Mouse (Mus musculus) kidney, adult 18-20 months (tissue): Measurements from ENCODE around the gene Gripap1.
"Not testable (repeated sequence)": the region's sequence is repeated elsewhere in the genome, so short reads cannot be mapped to it uniquely, and the experiment has no call there.

ENCODE experiments used
- DNase-seq: peaks from one replicate; pipeline ENCODE4 v3.0.0; 2021

The Gripap1 gene

DNA sequence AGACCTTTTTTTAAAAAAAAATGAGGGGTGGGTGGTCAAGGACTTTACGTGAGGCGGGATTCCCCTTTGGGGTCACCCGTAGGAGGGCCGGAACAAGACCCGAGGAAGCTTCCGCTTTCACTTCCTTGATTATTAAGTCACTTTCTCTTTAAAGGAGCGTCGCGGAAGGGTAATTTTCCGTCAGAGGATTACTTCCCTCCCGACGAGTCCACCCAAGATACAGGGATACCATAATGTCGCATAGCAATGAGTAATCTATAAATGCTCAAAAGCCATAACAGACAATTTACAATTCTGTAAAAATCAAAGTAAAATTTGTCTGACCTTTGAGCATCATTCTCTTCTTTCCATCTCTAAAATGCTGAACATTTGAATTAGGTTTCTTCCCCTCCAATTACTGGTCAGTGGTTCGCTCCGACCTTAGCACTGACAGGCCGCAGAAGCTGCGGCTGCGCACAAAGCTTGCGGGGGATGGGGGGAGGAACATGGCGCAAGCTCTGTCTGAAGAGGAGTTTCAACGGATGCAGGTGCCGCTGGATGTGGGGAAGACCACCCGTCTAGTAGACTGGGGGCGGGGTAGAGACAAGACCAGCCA lies at the start of gene Gripap1:
Gene Gripap1 (plus strand): TSS at position 224 of the 595 bp plus-strand sequence.
- peak; percentile 71 for DNase-seq

DNA sequence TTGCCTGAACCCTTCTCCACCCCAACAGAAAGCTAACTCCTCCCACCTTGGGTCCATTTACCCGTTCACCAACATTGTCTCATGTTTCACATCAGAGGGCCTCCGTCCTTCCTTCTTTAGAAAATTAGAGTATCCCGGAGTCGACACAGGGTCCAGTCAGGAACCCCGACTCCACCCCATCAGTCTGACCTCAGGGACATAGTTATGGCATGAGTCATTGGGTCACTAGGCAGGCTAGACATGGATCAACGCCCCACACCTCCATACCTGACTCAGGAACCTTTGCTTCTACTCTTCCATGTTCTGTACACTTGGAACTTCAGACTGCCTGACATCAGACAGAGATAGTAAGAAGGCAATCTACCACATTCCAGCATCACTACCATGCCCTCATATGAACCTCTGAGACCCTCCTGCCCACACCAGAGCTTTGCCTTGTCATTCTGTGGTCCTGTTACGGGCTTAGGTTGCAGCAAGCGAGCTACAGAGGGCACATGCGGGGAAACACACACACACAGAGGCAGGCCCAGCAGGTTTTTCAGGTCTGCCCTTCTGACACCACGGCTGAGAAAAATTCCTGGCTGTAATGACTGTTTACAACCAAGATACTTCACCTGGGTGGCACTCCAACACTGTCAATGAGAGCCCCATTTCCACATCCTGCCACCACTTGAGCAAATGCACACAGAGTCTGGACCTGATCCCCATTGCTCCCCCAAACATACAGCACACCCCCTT lies 49.3 kb upstream of the Gripap1 start:
- peak; percentile 35 for DNase-seq

DNA sequence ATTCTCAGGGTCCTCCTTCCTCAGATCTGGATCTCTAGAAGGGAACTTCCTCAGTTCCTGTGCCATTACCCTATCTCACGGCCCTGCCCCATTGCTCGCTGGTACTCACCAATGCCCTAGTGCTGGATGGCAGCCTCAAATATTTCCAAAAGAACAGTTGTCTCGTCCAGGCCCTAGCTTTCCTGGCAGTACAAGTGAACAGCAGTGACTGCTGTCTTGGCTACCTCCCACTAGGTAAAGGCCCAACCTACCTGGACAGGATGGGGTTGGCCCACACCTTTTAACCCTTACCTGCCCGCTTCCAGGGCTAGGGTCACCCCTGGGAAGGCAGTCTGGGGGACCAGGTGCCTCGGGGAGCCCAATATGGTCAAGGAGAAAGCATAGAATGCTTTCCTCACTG lies 48.5 kb upstream of the Gripap1 start:
- no peak for DNase-seq

DNA sequence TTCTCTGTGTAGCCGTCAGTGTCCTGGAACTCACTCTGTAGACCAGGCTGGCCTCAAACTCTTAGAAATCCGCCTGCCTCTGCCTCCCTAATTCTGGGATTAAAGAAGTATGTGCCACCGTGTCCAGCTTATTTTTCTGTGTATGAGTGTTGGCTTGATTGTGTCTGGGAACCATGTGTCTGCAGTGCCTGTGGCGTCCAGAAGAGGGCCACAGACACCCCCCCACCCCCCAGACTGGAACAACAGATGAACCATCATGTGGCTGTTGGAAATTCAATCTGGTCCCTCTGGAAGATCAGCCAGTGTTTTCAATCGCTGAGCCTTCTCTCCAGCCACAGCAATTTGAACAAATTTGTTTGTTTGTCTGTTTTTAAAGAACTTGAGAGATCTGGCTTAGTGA lies 46.1 kb upstream of the Gripap1 start:
- no peak for DNase-seq

DNA sequence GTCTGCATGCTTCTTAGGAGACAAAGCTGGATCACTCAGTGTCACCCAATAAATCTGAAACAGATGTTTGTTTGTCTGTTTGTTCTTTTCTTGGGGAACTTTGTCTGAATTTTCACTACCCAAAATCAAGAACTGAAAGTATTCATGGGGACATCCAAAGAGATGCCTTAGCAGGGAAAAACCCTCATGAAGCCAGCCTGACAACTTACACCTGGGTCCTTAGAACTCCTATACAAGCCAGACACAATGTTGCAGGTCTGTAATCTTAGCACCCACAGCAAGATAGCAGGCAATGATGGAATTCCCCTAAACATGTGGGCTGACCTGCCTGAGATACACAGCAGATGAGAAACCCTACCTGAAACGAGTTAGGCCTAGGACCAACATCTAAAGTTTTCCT lies 44.6 kb upstream of the Gripap1 start:
- no peak for DNase-seq

DNA sequence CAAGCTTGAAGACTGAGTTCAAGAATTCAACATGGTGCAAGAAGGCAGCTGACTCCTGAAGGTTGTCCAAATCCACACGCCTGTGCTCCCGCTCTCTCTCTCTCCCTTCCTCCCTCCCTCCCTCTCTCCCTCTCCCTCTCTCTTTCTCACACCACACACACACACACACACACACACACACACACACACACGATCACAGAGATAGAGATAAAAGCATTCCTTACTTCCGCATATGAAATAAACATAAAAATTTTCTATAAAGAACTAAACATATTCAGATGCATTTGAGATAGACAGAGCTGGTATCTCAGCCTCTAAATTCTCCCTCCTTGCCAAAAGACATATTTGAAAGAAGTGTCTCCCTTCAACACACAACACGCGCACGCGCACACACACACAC lies 44.1 kb upstream of the Gripap1 start:
- DNase-seq: no peak

DNA sequence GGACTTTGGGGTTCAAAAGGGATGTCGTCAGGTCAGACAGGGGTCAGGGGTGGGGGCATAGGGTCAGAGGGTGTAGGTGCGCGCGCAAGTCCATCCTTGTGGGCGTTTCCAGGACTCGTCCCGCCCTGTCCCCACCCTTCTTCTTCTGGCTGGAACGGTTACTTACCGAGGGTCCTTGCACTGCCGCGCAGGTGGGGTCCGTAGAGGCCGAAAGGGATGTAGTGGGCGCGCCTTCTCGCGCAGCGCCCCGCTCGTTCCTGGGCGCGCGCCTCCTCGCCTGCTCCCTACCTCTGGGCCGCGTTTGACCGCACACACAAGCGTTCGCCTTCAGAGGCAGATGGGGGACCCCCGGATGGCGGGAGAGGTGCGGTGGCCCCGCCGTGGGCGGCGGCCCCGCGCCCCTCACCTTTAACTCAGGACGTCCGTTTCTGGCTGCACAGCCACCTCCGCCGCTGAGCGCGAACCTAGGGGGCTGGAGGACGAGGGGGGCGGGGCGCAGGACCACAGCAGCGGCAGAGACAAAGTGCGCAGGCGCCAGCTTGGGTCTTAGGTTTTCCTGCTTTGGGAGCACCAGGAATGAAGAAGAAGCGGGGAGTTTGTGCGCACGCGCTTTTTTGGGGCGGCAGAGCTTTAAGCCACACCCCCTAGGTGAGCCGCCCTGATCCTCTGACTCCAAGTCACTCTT lies 39.0 kb upstream of the Gripap1 start, which contains the start of gene Ccdc120:
Gene Ccdc120 (minus strand): TSS at position 474 of the 685 bp plus-strand sequence.
- DNase-seq: peak; percentile 70

DNA sequence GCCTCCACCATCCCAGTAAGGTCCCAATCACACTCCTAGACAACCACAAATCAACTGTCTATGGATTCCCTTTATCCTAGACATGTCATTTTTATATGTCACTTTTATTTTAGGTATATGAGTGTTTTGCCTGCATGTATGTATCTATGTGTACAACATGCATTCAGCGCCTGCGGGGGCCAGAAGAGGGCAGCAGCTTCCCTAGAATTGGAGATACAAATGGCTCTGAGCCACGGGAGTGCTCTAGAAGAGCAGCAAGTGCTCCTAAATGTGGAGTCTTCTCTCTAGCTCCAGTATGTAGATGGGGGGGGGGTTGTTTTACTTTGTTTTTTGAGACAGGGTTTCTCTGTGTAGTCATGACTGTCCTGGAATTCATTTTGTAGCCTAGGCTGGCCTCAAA lies 35.9 kb upstream of the Gripap1 start:
- DNase-seq: not testable (repeated sequence)

DNA sequence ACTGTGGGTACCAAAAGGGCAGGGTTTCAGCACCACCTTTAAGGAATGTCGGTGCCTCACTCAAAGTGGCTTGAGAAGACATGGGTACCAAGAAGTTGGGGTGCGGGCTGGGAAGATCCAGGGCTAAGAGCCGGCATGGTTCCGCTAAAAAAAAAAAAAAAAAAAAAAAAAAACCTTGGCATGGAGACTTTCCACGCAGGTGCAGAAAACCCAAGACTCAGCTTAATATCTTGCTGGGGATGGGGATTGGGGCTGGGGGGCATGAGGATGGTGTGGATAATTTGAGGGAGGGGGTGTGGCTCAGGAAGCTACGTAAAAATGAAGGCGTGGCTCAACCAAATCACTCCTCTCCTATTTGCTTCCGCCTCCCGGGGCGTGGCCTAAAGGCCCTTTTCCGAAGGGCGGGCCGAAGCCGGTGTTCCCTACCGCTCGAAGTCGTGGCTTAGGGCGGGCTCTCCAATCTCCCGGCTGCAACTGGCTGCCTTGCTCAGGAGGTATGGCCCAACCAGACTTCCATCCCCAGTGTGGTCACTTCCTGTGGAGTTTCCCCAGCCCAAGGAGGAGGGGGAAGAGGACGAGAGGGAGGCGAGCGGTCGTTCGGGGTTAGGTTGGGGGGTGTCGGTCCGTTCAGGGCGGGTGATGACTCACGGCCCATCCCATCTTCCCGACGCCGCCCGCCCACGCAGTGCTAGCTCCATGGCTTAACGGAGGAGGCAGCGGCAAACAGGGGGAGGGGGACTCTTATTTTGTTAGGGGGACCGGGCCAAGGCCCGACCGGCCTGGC lies 27.2 kb upstream of the Gripap1 start, which contains the start of gene Tfe3:
Gene Tfe3 (plus strand): TSS at position 424 of the 784 bp plus-strand sequence.
- peak; percentile 89 for DNase-seq

DNA sequence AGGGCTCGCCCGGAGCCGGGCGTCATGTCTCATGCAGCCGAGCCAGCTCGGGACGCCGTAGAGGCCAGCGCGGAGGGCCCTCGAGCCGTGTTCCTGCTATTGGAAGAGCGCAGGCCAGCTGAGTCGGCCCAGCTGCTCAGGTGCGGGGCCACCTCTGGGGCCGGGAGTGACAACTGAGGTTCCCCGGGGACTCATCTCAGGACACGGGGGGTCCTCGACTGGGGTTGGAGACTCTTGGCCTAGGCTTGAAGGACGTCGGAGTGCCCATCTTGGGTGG lies 26.7 kb upstream of the Gripap1 start:
- DNase-seq: no peak

DNA sequence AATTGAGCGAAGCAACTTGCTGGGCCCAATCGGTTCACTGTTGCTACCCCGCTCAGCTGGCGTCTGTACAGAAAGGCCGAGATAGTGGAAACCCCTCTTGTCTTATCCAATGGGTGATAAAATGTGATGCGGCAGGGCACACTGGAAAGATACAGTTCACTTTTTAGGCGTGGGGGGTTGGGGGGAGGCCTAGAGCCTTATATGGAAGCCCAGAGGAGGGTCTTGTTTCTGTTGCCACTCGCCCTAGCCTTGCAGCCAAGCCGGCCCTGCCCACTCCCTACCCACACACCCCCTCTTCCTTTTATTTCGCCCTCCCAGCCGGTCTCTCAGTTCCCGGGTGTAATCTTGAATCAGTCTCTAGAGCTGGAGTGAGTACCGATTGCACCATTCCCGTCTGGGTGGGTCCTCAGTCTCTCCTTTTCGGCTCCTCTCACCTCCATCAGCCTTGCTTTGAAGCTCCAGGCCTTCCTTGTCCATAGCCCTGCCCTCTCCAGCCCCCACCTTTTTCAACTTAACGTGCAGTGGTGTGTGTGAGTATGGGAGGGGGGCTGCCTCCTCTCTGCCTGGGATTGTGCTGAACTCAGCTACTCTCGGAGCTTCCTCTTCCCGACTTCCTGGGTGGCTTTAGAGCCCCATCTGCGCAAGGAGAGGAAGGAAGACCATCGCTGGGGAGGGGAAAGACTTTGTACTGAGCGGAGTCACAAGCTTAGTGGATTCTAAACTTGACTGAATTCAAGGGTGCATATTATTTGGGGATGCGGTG lies 25.8 kb upstream of the Gripap1 start:
- DNase-seq: peak; percentile 30

DNA sequence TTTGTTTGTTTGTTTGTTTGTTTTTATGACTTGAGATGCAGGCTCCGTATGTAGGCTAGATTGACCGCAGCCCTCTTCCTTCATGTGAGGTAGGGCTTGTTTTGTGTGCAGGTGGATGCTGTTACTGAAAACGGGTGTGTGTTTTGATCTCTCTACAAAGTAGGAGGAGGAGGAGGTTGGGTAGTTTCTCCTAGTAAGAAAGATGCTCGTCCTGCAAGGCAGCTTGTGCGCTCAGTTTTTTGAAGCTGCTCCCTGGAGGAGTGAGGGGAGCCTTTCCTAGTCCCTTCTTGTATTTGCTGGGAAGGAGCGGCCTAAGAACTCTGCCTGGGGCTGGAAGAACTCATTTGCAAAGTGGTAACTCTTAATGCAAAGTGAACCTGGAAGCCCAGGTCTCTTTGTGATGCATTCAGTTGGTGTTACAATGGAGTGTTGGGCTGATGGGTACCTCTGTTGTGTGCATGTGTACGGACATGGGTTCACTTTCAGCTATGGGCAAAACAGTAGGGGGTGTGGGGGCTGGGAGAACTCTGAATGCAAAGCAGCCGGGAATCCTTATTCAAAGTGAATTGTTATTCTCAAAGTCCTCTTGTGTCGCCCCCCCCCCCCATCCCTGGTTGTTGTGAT lies 24.8 kb upstream of the Gripap1 start:
- DNase-seq: no peak

DNA sequence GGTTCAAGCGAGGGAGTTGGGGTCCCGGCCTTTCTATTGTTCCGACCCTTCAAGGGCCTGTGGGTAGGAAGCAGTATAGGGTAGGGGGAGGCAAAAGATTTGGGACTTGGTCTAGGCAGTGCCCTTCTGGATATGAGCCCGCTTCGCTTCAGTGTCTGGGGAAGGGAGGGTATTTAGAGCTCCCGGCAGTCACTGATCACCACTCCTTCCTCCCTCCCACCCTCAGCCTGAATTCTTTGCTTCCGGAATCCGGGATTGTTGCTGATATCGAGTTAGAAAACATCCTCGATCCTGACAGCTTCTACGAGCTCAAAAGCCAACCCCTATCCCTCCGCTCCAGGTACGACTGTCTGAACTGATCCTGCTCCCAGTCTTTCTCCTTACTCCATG lies 24.3 kb upstream of the Gripap1 start:
- DNase-seq: no peak

DNA sequence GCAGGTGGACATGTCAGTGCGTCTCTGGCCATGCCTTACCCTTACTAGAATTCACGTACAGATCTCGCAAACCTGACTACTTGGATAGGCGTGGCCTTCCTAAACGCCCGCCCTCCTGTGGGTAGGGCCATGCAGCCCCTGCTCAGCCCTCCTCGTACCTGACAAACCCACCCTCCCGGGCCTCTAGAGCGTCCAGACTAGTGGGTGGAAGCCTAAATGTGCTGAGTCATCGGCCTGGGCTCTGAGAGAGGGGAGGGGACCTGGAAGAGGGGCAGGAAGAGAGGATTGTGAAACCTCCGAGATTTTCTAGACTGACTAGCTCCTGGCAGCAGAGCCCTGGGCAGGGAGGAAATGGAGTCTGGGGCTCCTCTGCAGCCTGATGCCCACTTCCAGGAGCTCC lies 23.8 kb upstream of the Gripap1 start:
- DNase-seq: peak; percentile 35

DNA sequence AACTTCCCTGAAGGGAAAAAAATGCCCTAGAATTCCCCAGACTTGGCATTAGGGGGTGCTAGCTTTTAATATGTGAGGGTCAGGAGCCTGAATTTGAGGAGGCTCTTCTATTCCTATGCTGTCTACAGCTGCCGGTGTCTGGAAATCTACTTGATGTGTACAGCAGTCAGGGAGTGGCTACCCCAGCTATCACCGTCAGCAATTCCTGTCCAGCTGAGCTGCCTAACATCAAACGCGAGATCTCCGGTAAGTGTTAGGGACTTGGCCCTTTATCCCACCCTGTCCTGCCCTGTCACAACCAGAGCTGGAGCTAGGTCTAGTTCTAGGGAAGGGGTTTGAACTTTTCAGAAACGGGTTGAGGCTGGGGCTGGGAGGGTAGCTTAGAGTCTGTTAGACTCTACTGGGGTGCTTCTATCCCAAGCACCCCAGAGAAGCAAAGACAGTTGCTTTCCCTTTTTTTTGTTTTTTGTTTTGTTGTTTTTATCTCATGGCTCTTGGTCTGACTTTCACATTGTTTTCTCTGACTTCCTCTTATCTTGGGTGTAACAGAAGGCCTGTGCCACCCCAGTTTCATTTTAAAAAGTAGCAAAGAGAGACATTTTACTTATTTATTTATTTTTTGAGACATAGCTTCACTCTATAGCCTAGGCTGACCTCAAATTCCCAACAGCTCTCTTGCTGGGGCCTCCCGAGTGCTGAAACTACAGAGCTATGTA lies 20.1 kb upstream of the Gripap1 start:
- DNase-seq: no peak

DNA sequence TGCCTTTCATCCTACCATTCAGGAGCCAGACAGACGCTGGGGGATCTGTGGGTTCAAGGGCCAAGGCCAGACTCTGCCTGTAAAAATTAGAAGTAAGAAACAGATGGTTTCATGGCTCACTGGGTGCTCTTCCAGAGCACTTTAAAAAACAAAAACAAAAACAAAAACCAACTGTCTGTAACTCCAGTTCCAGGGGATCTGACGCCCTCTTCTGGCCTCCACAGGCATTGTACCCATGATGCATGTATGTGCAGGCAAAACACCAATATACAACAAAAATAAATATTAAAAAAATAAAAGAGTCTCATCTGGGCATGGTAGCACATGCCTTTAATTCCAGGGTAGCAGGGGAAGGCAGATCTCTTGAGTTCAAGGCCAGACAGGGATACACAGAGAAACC lies 16.8 kb upstream of the Gripap1 start:
- no peak for DNase-seq

DNA sequence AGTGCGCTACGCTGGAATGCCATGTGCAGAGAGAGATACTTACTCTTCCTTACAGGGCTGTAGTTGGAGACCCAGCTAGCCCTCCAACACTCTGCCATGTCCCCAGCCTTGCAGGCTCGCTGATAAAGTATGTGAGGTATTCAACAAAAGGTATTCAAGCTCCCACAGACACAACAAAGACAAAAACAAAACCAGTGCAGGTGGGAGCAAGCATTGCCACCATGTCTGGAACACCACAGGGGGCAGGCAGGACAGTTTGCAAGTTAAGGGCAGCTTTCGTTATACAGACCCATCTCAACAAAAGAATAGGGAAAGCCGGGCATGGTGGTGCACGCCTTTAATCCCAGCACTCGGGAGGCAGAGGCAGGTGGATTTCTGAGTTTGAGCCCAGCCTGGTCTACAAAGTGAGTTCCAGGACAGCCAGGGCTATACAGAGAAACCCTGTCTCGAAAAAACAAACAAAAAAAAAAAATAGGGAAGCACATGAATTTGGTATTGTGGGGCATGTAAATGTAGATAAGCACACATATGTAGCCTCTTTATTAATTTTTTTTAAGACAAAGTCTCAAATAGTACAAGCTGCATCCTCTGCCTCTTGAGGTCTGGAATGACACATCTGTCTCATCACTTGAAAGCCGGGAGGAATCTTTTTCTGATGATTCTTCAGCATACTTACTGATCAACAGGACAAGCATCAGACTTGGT lies 13.9 kb upstream of the Gripap1 start:
- no peak for DNase-seq

DNA sequence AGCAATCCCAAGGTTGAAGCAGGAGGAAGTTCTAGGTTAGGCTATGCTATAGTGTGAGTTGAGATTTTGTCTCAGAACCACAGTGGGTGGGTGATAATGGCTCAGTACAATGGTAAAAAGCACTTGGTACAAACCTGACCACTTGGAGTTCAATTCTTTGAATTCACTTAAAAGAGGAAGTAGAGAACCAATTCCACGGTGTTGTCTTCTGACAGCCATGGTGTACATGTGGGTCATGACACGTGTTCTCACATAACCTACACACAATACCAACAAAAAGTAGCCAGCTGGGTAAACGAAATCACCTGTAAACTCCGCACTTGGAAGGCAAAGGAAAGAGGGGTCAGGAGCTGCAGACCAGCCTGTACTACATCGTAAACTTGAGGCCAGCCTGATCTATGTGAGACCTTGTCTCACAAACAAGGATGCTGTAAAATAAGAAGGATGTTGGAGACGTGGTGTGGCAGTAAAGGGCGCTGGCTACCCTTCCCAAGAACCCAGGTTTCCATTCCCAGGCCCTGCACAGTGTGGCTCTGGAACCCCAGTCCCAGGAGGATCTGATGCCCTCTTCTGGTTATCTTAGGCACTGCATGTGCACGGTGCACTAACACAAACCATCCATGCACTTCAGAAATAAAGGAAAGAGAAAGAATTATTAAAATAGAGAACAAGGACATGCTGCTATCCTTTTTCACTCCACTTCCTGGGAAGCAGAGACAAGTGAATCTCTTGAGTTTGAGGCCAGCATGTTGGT lies 13.1 kb upstream of the Gripap1 start:
- peak; percentile 58 for DNase-seq

DNA sequence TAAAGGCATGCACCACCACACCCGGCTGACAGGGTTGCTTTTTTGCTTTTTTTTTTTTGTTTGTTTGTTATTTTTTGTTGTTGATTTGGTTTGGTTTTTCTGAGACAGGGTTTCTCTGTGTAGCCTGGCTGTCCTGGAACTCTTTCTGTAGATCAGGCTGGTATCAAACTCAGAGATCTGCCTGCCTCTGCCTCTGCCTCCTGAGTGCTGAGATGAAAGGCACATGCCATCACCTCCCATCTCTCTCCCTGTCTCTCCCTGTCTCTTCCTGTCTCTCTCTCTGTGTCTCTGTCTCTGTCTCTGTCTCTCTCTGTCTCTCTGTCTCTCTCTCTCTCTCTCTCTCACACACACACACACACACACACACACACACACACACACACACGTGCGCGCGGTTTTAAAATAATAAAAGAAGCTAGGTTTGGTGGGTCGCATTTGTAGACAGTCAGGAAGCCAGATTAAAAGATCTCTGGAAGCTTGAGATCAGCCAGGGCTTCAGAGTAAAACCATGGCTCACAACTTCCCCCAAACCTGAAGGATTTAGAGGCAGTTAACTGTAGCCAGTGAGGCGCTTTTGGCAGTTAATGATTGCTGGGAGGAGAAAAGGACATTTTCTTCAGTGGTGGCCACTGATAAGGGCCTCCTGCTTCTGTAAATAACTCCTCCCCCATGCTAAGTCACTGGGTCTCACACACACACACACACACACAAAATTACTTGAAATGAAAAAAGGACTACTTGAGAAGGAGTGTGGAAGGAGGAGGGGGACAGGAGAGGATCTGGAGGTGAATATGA lies 10.9 kb upstream of the Gripap1 start:
- DNase-seq: no peak
